Mouse (Mus musculus): Measurements from ENCODE around the gene Tbx6.

GRCm38 (mm10) chr7:126818818-126819217, 37.5 kb downstream of the Tbx6 start:
- TF ChIP-seq POLR2A (IDR thresholded peaks at IDR 0.05; ENCODE audit: borderline replicate concordance, insufficient read depth, low read length) (no peak), CTCF (IDR thresholded peaks at IDR 0.05; ENCODE audit: borderline replicate concordance, insufficient read depth, low read depth, low read length) (no peak)
